Comparison of ENCODE assay signal across 13 mouse cellular contexts in the genomic region with DNA sequence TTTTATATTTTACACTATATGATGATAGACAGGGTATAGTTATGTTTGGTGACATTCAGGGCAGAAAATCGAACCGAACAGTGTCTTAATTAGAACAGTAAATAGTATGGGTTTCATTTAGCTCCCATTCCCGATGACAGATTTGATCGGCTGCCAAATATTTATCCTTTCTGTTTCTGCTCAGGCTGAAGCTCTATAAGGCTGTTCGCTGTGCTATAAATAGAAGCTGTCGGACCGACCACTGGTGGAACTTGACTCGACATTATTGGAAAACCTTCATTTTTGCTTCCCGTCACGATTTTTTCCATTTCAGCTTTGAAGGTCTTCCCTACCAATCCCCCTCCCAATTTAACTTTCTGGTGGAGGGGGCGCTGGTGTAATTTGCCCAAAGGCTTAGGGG.
DNase-seq lines count a peak whose midpoint lies in the region; ATAC-seq and TF ChIP-seq lines count a peak whose summit lies in the region.
"Had no signal": no experiment of that assay in that cellular context is flagged by ENCODE, and none has a peak within 500 bp of the region (broad histone marks: within the 10 kb centered on the region; RNA-seq: fewer than 3 reads in every experiment).

No protein-coding gene starts in this region.

- H3K4me3 ChIP-seq in heart, embryonic 10.5 days: no peak overlapping the region
- H3K4me3 ChIP-seq in heart, adult 2 months: no peak overlapping the region
- H3K4me3 ChIP-seq in limb, embryonic 11.5 days (ENCODE audit: low read depth, low read length): no peak overlapping the region
- no peak overlapping the region for H3K4me3 ChIP-seq in limb, embryonic 10.5 days
- peak overlapping the region; percentile 12; the same call in 1 of the 2 replicates for H3K4me3 ChIP-seq in embryonic facial prominence, embryonic 13.5 days
- H3K4me3 ChIP-seq in limb, embryonic 13.5 days: no peak overlapping the region
- H3K4me3 ChIP-seq: forebrain, embryonic 10.5 days; megakaryocyte, embryonic 14.5 days had no signal

- no peaks in the 10 kb centered on the region for H3K79me2 ChIP-seq in heart, adult 2 months (replicated peaks; ENCODE audit: control insufficient read depth, insufficient read depth, low read length)

- no peaks in the 10 kb centered on the region for H3K9me3 ChIP-seq in heart, embryonic 10.5 days
- no peaks in the 10 kb centered on the region for H3K9me3 ChIP-seq in limb, embryonic 11.5 days (ENCODE audit: control insufficient read depth, low read length)
- no peaks in the 10 kb centered on the region for H3K9me3 ChIP-seq in limb, embryonic 10.5 days (replicated peaks)
- no peaks in the 10 kb centered on the region for H3K9me3 ChIP-seq in embryonic facial prominence, embryonic 13.5 days
- no peaks in the 10 kb centered on the region for H3K9me3 ChIP-seq in limb, embryonic 13.5 days
- H3K9me3 ChIP-seq: forebrain, embryonic 10.5 days; megakaryocyte, embryonic 14.5 days had no signal

- no peak for TF ChIP-seq EP300 in heart, adult 2 months (IDR thresholded peaks at IDR 0.05; ENCODE audit: insufficient read depth, low read depth, low read length)

- intact Hi-C loops in heart, adult 2 months (cut with DNase I): no loop called here
- intact Hi-C loops in left cerebral cortex, postnatal 4 days (cut with DNase I): no loop called here

- no peak for TF ChIP-seq CTCF in heart, adult 2 months (IDR thresholded peaks at IDR 0.05)

- no peak overlapping the region for H3K9ac ChIP-seq in heart, adult 2 months (ENCODE audit: low read depth, low read length)
- H3K9ac ChIP-seq in limb, embryonic 11.5 days (ENCODE audit: low read length): no peak overlapping the region
- no peak overlapping the region for H3K9ac ChIP-seq in embryonic facial prominence, embryonic 13.5 days
- no peak overlapping the region for H3K9ac ChIP-seq in limb, embryonic 13.5 days

- no peak overlapping the region for H3K4me2 ChIP-seq in limb, embryonic 11.5 days (ENCODE audit: low read depth, severe bottlenecking)
- peak overlapping the region; percentile 49 for H3K4me2 ChIP-seq in embryonic facial prominence, embryonic 13.5 days
- H3K4me2 ChIP-seq in limb, embryonic 13.5 days (replicated peaks): peak overlapping the region; percentile 52

- no peaks in the 10 kb centered on the region for H3K27me3 ChIP-seq in heart, embryonic 10.5 days (ENCODE audit: insufficient read depth, poor library complexity, severe bottlenecking)
- H3K27me3 ChIP-seq in heart, adult 2 months (ENCODE audit: control insufficient read depth, insufficient read depth, low read length): no peaks in the 10 kb centered on the region
- no peaks in the 10 kb centered on the region for H3K27me3 ChIP-seq in limb, embryonic 11.5 days (ENCODE audit: control insufficient read depth, insufficient read depth, low read length)
- H3K27me3 ChIP-seq in limb, embryonic 10.5 days (ENCODE audit: low read depth, poor library complexity, severe bottlenecking): no peaks in the 10 kb centered on the region
- peaks cover 29% of the 10 kb centered on the region for H3K27me3 ChIP-seq in embryonic facial prominence, embryonic 13.5 days
- peaks cover 14% of the 10 kb centered on the region; the same call in 1 of the 2 replicates for H3K27me3 ChIP-seq in limb, embryonic 13.5 days

- H3K27ac ChIP-seq in heart, embryonic 10.5 days: peak overlapping the region; percentile 7; the same call in 1 of the 2 replicates
- no peak overlapping the region for H3K27ac ChIP-seq in heart, adult 2 months
- H3K27ac ChIP-seq in limb, embryonic 11.5 days (replicated peaks; ENCODE audit: low read depth, low read length): no peak overlapping the region
- no peak overlapping the region for H3K27ac ChIP-seq in limb, embryonic 10.5 days
- peak overlapping the region; percentile 48; the same call in 1 of the 2 replicates for H3K27ac ChIP-seq in embryonic facial prominence, embryonic 13.5 days
- no peak overlapping the region for H3K27ac ChIP-seq in limb, embryonic 13.5 days
- H3K27ac ChIP-seq: forebrain, embryonic 10.5 days had no signal

- no peak for ATAC-seq in limb, embryonic 11.5 days (ENCODE audit: insufficient number of reproducible peaks, low FRiP score, low TSS enrichment, low read depth)
- ATAC-seq in embryonic facial prominence, embryonic 13.5 days (ENCODE audit: insufficient number of reproducible peaks, insufficient read depth, low FRiP score, low TSS enrichment, low read depth): 0 out of 2 replicates have a peak, but pooled peaks have one; percentile 32
- 0 out of 2 replicates have a peak, but pooled peaks have one; percentile 39 for ATAC-seq in limb, embryonic 13.5 days (ENCODE audit: low FRiP score, low read depth)

- no peaks in the 10 kb centered on the region for H3K36me3 ChIP-seq in heart, embryonic 10.5 days
- no peaks in the 10 kb centered on the region for H3K36me3 ChIP-seq in heart, adult 2 months (ENCODE audit: control insufficient read depth, insufficient read depth, low read length)
- no peaks in the 10 kb centered on the region for H3K36me3 ChIP-seq in limb, embryonic 11.5 days (ENCODE audit: control insufficient read depth, insufficient read depth, low read length)
- no peaks in the 10 kb centered on the region for H3K36me3 ChIP-seq in limb, embryonic 10.5 days
- H3K36me3 ChIP-seq in embryonic facial prominence, embryonic 13.5 days: no peaks in the 10 kb centered on the region
- H3K36me3 ChIP-seq in limb, embryonic 13.5 days: no peaks in the 10 kb centered on the region
- H3K36me3 ChIP-seq: forebrain, embryonic 10.5 days had no signal

- WGBS in heart, embryonic 10.5 days: 50% methylated on average over 11 of the region's 11 CpGs
- WGBS in heart, adult 2 months: 36% methylated on average over 11 of the region's 11 CpGs
- 47% methylated on average over 11 of the region's 11 CpGs for WGBS in limb, embryonic 11.5 days
- 72% methylated on average over 11 of the region's 11 CpGs for WGBS in limb, embryonic 10.5 days
- 21% methylated on average over 11 of the region's 11 CpGs for WGBS in embryonic facial prominence, embryonic 13.5 days
- WGBS in limb, embryonic 13.5 days: 17% methylated on average over 11 of the region's 11 CpGs

- TF ChIP-seq POLR2A in heart, adult 2 months (IDR thresholded peaks at IDR 0.05; ENCODE audit: insufficient read depth, low read depth, low read length): no peak

- H3K4me1 ChIP-seq in heart, embryonic 10.5 days: peaks cover 25% of the 10 kb centered on the region
- peaks cover 6% of the 10 kb centered on the region for H3K4me1 ChIP-seq in heart, adult 2 months (ENCODE audit: control insufficient read depth, insufficient read depth, low read length)
- H3K4me1 ChIP-seq in limb, embryonic 11.5 days (ENCODE audit: control insufficient read depth, insufficient read depth, low read length): peaks cover 6% of the 10 kb centered on the region; the same call in 1 of the 2 replicates
- H3K4me1 ChIP-seq in limb, embryonic 10.5 days: peaks cover 37% of the 10 kb centered on the region
- H3K4me1 ChIP-seq in embryonic facial prominence, embryonic 13.5 days: peaks cover 43% of the 10 kb centered on the region
- peaks cover 56% of the 10 kb centered on the region for H3K4me1 ChIP-seq in limb, embryonic 13.5 days
- H3K4me1 ChIP-seq: forebrain, embryonic 10.5 days had no signal

- no peak for DNase-seq in heart, embryonic 10.5 days (ENCODE audit: low spot score)
- DNase-seq in heart, adult 2 months: no peak
- DNase-seq in limb, embryonic 11.5 days (ENCODE audit: low spot score): peak; percentile 41
- DNase-seq in limb, embryonic 10.5 days (ENCODE audit: low spot score): no peak
- DNase-seq in ovary, postnatal 36 days (ENCODE audit: low spot score): no peak
- DNase-seq in left cerebral cortex, postnatal 4 days: no peak
- DNase-seq: cerebellum, postnatal 25 days; gastrocnemius, postnatal 10 days; kidney, adult 11 months had no signal

Comparison
In these comparisons a context has a peak if more than half of its experiments do, and no peak if none do; other contexts are left out.
1. H3K27ac ChIP-seq: peak in heart, embryonic 10.5 days (single experiment) and embryonic facial prominence, embryonic 13.5 days (single experiment); none in heart, adult 2 months (single experiment), limb, embryonic 11.5 days (single experiment), limb, embryonic 10.5 days (single experiment) and limb, embryonic 13.5 days (single experiment).